Mouse (Mus musculus) spleen, embryonic (tissue): ENCODE results near the gene Elane.

Experiments used
- CTCF ChIA-PET: fragments of 350-600 bp; sonication (Branson Sonifier 250); formaldehyde crosslinking; loops from one replicate; lab custom pipeline; 2022; lab: Charles Lee

The Elane gene

GRCm38 (mm10) chr10:79909092-79909922 is 23.3 kb downstream of the Elane start:
- CTCF ChIA-PET, result interaction anchor here (0.6 kb wide), 2 partner anchors 37 to 151 kb away, joined by 3 read pairs; no protein-coding TSS in a partner anchor

GRCm38 (mm10) chr10:79910556-79910955 is 24.5 kb downstream of the Elane start, which contains the start of gene Gm26602:
TSS of gene Gm26602 (plus strand) at chr10:79910856.
- CTCF ChIA-PET, result interaction anchor here (0.6 to 1.8 kb wide), 3 partner anchors 12 to 76 kb away, joined by 3 to 8 read pairs (median 3); no protein-coding TSS in a partner anchor

- CTCF ChIA-PET, result no interaction called here
Measured at GRCm38 (mm10) chr10:79912412-79912811, 26.4 kb downstream of the Elane start.

GRCm38 (mm10) chr10:79914131-79914947 is 28.3 kb downstream of the Elane start:
- CTCF ChIA-PET, result interaction anchor here (0.5 to 1.2 kb wide), 5 partner anchors 10 to 327 kb away, joined by 3 to 8 read pairs (median 4); no protein-coding TSS in a partner anchor

- CTCF ChIA-PET, result interaction anchor here (1.2 kb wide), 1 partner anchor 9 kb away, joined by 7 read pairs; no protein-coding TSS in a partner anchor
Measured at GRCm38 (mm10) chr10:79914948-79915596, 29.0 kb downstream of the Elane start.

- CTCF ChIA-PET, result no interaction called here
Measured at GRCm38 (mm10) chr10:79916081-79916480, 30.0 kb downstream of the Elane start.

GRCm38 (mm10) chr10:79916808-79917531 is 30.9 kb downstream of the Elane start, which contains the start of gene Kiss1r:
TSS of gene Kiss1r (plus strand) at chr10:79916971.
- CTCF ChIA-PET, result no interaction called here

GRCm38 (mm10) chr10:79917532-79918100 is 31.6 kb downstream of the Elane start:
- CTCF ChIA-PET, result no interaction called here

GRCm38 (mm10) chr10:79918231-79919078 is 32.4 kb downstream of the Elane start:
- CTCF ChIA-PET, result no interaction called here

- CTCF ChIA-PET, result no interaction called here
Measured at GRCm38 (mm10) chr10:79919251-79919849, 33.3 kb downstream of the Elane start.

GRCm38 (mm10) chr10:79920056-79920890 is 34.2 kb downstream of the Elane start:
- CTCF ChIA-PET, result interaction anchor here (0.5 to 1.0 kb wide), 4 partner anchors 30 to 987 kb away, joined by 3 to 4 read pairs (median 3); partner anchors contain the start of gene Cfd

GRCm38 (mm10) chr10:79920958-79921535 is 35.0 kb downstream of the Elane start, which contains the start of gene R3hdm4:
TSS of gene R3hdm4 (minus strand) at chr10:79921208.
- CTCF ChIA-PET, result interaction anchor here (1.0 kb wide), 1 partner anchor 30 kb away, joined by 3 read pairs; the partner anchor contains the start of gene Cfd

GRCm38 (mm10) chr10:79921572-79921971 is 35.5 kb downstream of the Elane start:
- CTCF ChIA-PET, result interaction anchor here (0.6 kb wide), 1 partner anchor 13 kb away, joined by 3 read pairs; no protein-coding TSS in a partner anchor

- CTCF ChIA-PET, result interaction anchor here (0.7 to 3.2 kb wide), 7 partner anchors 14 to 90 kb away, joined by 3 to 14 read pairs (median 9); partner anchors contain the start of gene Gm26602
Measured at GRCm38 (mm10) chr10:79924998-79925784, 39.1 kb downstream of the Elane start.

GRCm38 (mm10) chr10:79925785-79926490 is 39.9 kb downstream of the Elane start:
- CTCF ChIA-PET, result interaction anchor here (0.7 to 3.2 kb wide), 7 partner anchors 15 to 91 kb away, joined by 3 to 14 read pairs (median 9); partner anchors contain the start of gene Gm26602
